Mouse (Mus musculus) kidney, adult 11 months (tissue): ENCODE measurements around the gene Plekhm1.
"Not testable (repeated sequence)": the region's sequence is repeated elsewhere in the genome, so short reads cannot be mapped to it uniquely, and the experiment has no call there.

Experiments used
- DNase-seq: peaks from one replicate; pipeline ENCODE4 v3.0.0; 2022

The Plekhm1 gene

GRCm38 (mm10) chr11:103338119-103338518 is 74.4 kb downstream of the Plekhm1 start:
- no peak for DNase-seq

- DNase-seq, result no peak
Observed at GRCm38 (mm10) chr11:103337180-103337579, 75.3 kb downstream of the Plekhm1 start.

GRCm38 (mm10) chr11:103335561-103335960 is 76.9 kb downstream of the Plekhm1 start:
- peak; percentile 73 for DNase-seq

- DNase-seq, result peak; percentile 39
Observed at GRCm38 (mm10) chr11:103334925-103335324, 77.6 kb downstream of the Plekhm1 start.

GRCm38 (mm10) chr11:103333719-103334398 is 78.6 kb downstream of the Plekhm1 start:
- DNase-seq, result peak; percentile 42

GRCm38 (mm10) chr11:103332890-103333651 is 79.4 kb downstream of the Plekhm1 start:
- peak; percentile 13 for DNase-seq

GRCm38 (mm10) chr11:103332186-103332889 is 80.1 kb downstream of the Plekhm1 start:
- peak; percentile 72 for DNase-seq

- DNase-seq, result peak; percentile 19
Observed at GRCm38 (mm10) chr11:103331502-103332185, 80.8 kb downstream of the Plekhm1 start.

- DNase-seq, result no peak
Observed at GRCm38 (mm10) chr11:103330651-103331319, 81.7 kb downstream of the Plekhm1 start.

GRCm38 (mm10) chr11:103326950-103327349 is 85.5 kb downstream of the Plekhm1 start:
- DNase-seq, result peak; percentile 51

GRCm38 (mm10) chr11:103325172-103325571 is 87.3 kb downstream of the Plekhm1 start:
- peak; percentile 51 for DNase-seq

GRCm38 (mm10) chr11:103324723-103325122 is 87.8 kb downstream of the Plekhm1 start:
- no peak for DNase-seq

GRCm38 (mm10) chr11:103322832-103323231 is 89.7 kb downstream of the Plekhm1 start:
- not testable (repeated sequence) for DNase-seq

GRCm38 (mm10) chr11:103320646-103321045 is 91.8 kb downstream of the Plekhm1 start:
- no peak for DNase-seq

GRCm38 (mm10) chr11:103320196-103320595 is 92.3 kb downstream of the Plekhm1 start:
- DNase-seq, result no peak

GRCm38 (mm10) chr11:103318042-103318441 is 94.4 kb downstream of the Plekhm1 start:
- no peak for DNase-seq

- DNase-seq, result no peak
Observed at GRCm38 (mm10) chr11:103315379-103315778, 97.1 kb downstream of the Plekhm1 start.

GRCm38 (mm10) chr11:103314736-103315374 is 97.6 kb downstream of the Plekhm1 start:
- DNase-seq, result peak; percentile 78
